Mouse (Mus musculus): ENCODE data around the gene Pacs1. TPM values are rescaled to one million over a fixed set of nuclear protein-coding genes. Genes with fewer than 3 reads are reported as not detected.
"Not testable (repeated sequence)": the region's sequence is repeated elsewhere in the genome, so short reads cannot be mapped to it uniquely, and the experiment has no call there.

Pacs1 gene
- total and polyA plus RNA-seq, 3 experiments = 9.8 to 53.3 (median 39.0) TPM

DNA sequence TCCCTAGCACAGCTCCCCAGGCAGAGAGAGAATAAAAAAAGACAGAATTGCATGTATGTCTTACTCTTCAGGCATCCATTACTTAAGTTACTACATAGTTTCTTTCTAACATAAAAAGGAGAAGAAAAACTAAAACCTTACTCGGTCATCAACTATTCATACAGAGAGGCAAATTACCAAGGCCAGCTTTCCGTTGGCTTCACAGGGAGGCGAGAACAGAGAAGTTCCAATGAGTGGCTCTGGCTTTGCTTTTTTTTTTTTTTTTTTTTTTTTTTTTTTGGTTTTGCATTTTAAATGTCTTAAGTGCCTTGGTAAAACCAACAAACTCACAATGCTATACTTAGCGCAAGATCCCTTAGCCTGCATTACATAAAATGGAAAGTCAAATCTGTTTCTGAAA lies 40.2 kb downstream of the Pacs1 start:
- H3K4me3 ChIP-seq (ENCODE audit: low read depth, low read length) = no peak overlapping the region
- no peak for DNase-seq (ENCODE audit: low spot score)
- no peak for ATAC-seq (ENCODE audit: extremely low read depth, insufficient number of reproducible peaks, low FRiP score, poor library complexity, severe bottlenecking)
- TF ChIP-seq POLR2AphosphoS5 (IDR thresholded peaks at IDR 0.05; ENCODE audit: insufficient replicate concordance, low read depth, low read length) = no peak
- no peak for TF ChIP-seq GATA1 (IDR thresholded peaks at IDR 0.05; ENCODE audit: borderline replicate concordance, low read length)
- TF ChIP-seq TAL1 (conservative IDR thresholded peaks at IDR 0.05; ENCODE audit: low read depth, low read length) = no peak
- TF ChIP-seq GATA2 (IDR thresholded peaks at IDR 0.05; ENCODE audit: borderline replicate concordance, low read depth, low read length) = no peak
- TF ChIP-seq CTCF (IDR thresholded peaks at IDR 0.05; ENCODE audit: low read depth, low read length) = no peak
- H3K27me3 ChIP-seq (ENCODE audit: insufficient read depth, low read length) = no peaks in the 10 kb centered on the region
- H3K36me3 ChIP-seq (replicated peaks) = peaks cover 3% of the 10 kb centered on the region
- no peaks in the 10 kb centered on the region for H3K9me3 ChIP-seq (replicated peaks)
- 0 out of 2 replicates have a peak, but pooled peaks cover 2% of the 10 kb centered on the region for H3K4me1 ChIP-seq (ENCODE audit: insufficient read depth, low read depth, low read length)

DNA sequence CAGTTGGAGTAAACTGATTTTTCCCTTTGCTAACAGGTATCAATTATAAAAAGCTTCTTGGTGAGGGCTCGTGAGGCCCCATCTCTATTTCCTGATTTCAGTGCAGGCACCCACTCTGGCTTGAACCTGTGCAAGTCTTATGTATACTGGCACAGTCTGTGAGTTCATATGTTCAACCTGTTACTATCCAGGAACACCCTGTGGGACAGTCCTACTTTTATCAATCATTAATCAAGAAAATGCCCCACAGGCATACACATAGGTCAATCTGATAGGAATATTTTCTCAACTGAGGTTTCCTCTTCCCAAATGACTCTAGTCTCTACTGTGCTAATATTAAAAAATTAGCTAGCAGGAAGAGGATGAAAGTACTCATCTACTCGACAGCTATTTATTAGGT lies 42.8 kb downstream of the Pacs1 start:
- H3K27me3 ChIP-seq (ENCODE audit: insufficient read depth, low read length) = no peaks in the 10 kb centered on the region

GRCm38 (mm10) chr19:5224624-5225023 lies 48.3 kb downstream of the Pacs1 start:
- H3K4me3 ChIP-seq (ENCODE audit: low read depth, low read length) = no peak overlapping the region
- ATAC-seq (ENCODE audit: extremely low read depth, insufficient number of reproducible peaks, low FRiP score, poor library complexity, severe bottlenecking) = no peak
- DNase-seq (ENCODE audit: low spot score) = no peak
- H3K36me3 ChIP-seq (replicated peaks) = peaks cover 25% of the 10 kb centered on the region
- TF ChIP-seq GATA2 (IDR thresholded peaks at IDR 0.05; ENCODE audit: borderline replicate concordance, low read depth, low read length) (no peak), CTCF (IDR thresholded peaks at IDR 0.05; ENCODE audit: low read depth, low read length) (no peak), GATA1 (IDR thresholded peaks at IDR 0.05; ENCODE audit: borderline replicate concordance, low read length) (no peak), POLR2AphosphoS5 (IDR thresholded peaks at IDR 0.05; ENCODE audit: insufficient replicate concordance, low read depth, low read length) (no peak), TAL1 (conservative IDR thresholded peaks at IDR 0.05; ENCODE audit: low read depth, low read length) (no peak)
- no peaks in the 10 kb centered on the region for H3K27me3 ChIP-seq (ENCODE audit: insufficient read depth, low read length)
- H3K9me3 ChIP-seq (replicated peaks) = no peaks in the 10 kb centered on the region
- no peaks in the 10 kb centered on the region; the same call in 1 of the 2 replicates for H3K4me1 ChIP-seq (ENCODE audit: insufficient read depth, low read depth, low read length)

More for the DNA sequence above, 42.8 kb downstream of the Pacs1 start:
- H3K9me3 ChIP-seq (replicated peaks) = no peaks in the 10 kb centered on the region
- no peak for ATAC-seq (ENCODE audit: extremely low read depth, insufficient number of reproducible peaks, low FRiP score, poor library complexity, severe bottlenecking)
- no peak for TF ChIP-seq TAL1 (conservative IDR thresholded peaks at IDR 0.05; ENCODE audit: low read depth, low read length)
- TF ChIP-seq POLR2AphosphoS5 (IDR thresholded peaks at IDR 0.05; ENCODE audit: insufficient replicate concordance, low read depth, low read length) = no peak
- no peak for TF ChIP-seq GATA1 (IDR thresholded peaks at IDR 0.05; ENCODE audit: borderline replicate concordance, low read length)
- TF ChIP-seq CTCF (IDR thresholded peaks at IDR 0.05; ENCODE audit: low read depth, low read length) = no peak
- TF ChIP-seq GATA2 (IDR thresholded peaks at IDR 0.05; ENCODE audit: borderline replicate concordance, low read depth, low read length) = no peak
- no peak for DNase-seq (ENCODE audit: low spot score)
- peaks cover 10% of the 10 kb centered on the region for H3K36me3 ChIP-seq (replicated peaks)
- no peak overlapping the region for H3K4me3 ChIP-seq (ENCODE audit: low read depth, low read length)
- 0 out of 2 replicates have a peak, but pooled peaks cover 2% of the 10 kb centered on the region for H3K4me1 ChIP-seq (ENCODE audit: insufficient read depth, low read depth, low read length)

DNA sequence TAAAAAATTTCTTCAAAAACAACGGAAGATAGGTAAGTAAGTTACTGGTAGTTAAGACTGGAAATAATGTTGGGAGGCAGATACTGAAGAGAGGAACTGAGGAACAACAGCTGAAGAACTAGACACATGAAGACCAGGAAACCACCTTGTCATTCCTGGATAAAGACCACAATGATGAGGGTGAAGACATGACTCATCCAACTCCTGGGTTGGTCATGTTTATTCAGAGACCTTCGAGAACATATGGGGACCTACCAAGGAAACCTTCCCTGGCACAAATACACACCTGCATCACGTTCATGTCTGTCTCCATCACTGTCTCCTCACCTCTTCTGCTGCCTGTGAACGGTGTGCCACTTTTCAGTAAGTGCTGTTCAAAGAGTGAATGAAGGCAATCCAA lies 48.8 kb downstream of the Pacs1 start:
- Histone ChIP-seq H3K4me3 (ENCODE audit: low read depth, low read length) (no peak overlapping the region), H3K27me3 (ENCODE audit: insufficient read depth, low read length) (no peaks in the 10 kb centered on the region), H3K36me3 (replicated peaks) (peaks cover 25% of the 10 kb centered on the region), H3K4me1 (ENCODE audit: insufficient read depth, low read depth, low read length) (no peaks in the 10 kb centered on the region; the same call in 1 of the 2 replicates), H3K9me3 (replicated peaks) (no peaks in the 10 kb centered on the region)
- no peak for DNase-seq (ENCODE audit: low spot score)
- TF ChIP-seq GATA2 (IDR thresholded peaks at IDR 0.05; ENCODE audit: borderline replicate concordance, low read depth, low read length) (no peak), GATA1 (IDR thresholded peaks at IDR 0.05; ENCODE audit: borderline replicate concordance, low read length) (no peak), TAL1 (conservative IDR thresholded peaks at IDR 0.05; ENCODE audit: low read depth, low read length) (no peak), POLR2AphosphoS5 (IDR thresholded peaks at IDR 0.05; ENCODE audit: insufficient replicate concordance, low read depth, low read length) (no peak), CTCF (IDR thresholded peaks at IDR 0.05; ENCODE audit: low read depth, low read length) (no peak)
- ATAC-seq (ENCODE audit: extremely low read depth, insufficient number of reproducible peaks, low FRiP score, poor library complexity, severe bottlenecking) = no peak

DNA sequence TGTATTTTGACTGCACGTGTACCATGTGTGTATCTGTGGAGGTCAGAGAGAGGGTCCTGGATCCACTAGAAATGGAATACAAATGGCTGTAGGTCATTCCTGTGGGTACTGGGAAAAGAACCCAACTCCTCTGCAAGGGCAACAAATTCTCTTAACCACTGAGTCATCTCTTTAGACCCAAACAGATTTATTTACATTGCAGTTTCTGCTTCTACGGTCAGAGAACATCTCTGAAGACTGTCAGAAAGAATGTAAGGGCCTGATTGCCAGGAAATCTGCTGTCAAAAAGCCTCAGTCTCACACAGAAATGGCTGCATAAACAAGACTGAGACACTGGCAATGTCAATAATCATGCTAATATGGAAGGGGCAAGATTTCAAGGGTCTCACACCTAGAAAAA lies 51.0 kb downstream of the Pacs1 start:
- ATAC-seq (ENCODE audit: extremely low read depth, insufficient number of reproducible peaks, low FRiP score, poor library complexity, severe bottlenecking) (no peak), DNase-seq (ENCODE audit: low spot score) (no peak)
- H3K27me3 ChIP-seq (ENCODE audit: insufficient read depth, low read length) = no peaks in the 10 kb centered on the region
- TF ChIP-seq GATA1 (IDR thresholded peaks at IDR 0.05; ENCODE audit: borderline replicate concordance, low read length) = no peak
- H3K36me3 ChIP-seq (replicated peaks) = peaks cover 24% of the 10 kb centered on the region
- no peaks in the 10 kb centered on the region; the same call in 1 of the 2 replicates for H3K4me1 ChIP-seq (ENCODE audit: insufficient read depth, low read depth, low read length)
- no peak overlapping the region for H3K4me3 ChIP-seq (ENCODE audit: low read depth, low read length)
- H3K9me3 ChIP-seq (replicated peaks) = no peaks in the 10 kb centered on the region

- H3K9me3 ChIP-seq (replicated peaks); DNase-seq (ENCODE audit: low spot score); H3K4me3 ChIP-seq (ENCODE audit: low read depth, low read length); ATAC-seq (ENCODE audit: extremely low read depth, insufficient number of reproducible peaks, low FRiP score, poor library complexity, severe bottlenecking); H3K4me1 ChIP-seq (ENCODE audit: insufficient read depth, low read depth, low read length); H3K27me3 ChIP-seq (ENCODE audit: insufficient read depth, low read length): not testable (repeated sequence)
- H3K36me3 ChIP-seq (replicated peaks) = peaks cover 22% of the 10 kb centered on the region
Observed at GRCm38 (mm10) chr19:5221219-5221723, 51.6 kb downstream of the Pacs1 start.

DNA sequence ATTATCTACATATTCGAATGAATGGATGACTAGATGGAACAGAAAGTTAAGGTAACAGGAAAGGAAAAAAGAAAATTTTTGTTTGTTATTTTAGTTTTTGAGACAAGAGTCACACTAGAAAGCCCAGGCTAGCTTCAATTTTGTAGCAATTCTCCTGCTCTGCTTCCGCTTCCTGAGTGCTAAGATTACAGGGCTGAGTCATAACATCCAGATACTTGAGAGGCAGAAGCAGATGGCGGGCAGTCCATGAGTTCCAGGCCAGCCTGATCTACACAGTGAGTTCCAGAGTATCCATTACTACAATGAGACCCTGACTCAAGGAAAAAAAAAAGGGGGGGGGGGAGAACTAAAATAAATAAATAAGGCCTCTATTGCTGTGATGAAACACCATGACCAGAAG lies 52.5 kb downstream of the Pacs1 start:
- Histone ChIP-seq H3K27me3 (ENCODE audit: insufficient read depth, low read length) (no peaks in the 10 kb centered on the region), H3K36me3 (replicated peaks) (peaks cover 20% of the 10 kb centered on the region), H3K9me3 (replicated peaks) (no peaks in the 10 kb centered on the region), H3K4me3 (ENCODE audit: low read depth, low read length) (no peak overlapping the region), H3K4me1 (ENCODE audit: insufficient read depth, low read depth, low read length) (no peaks in the 10 kb centered on the region; the same call in 1 of the 2 replicates)
- TF ChIP-seq CTCF (IDR thresholded peaks at IDR 0.05; ENCODE audit: low read depth, low read length) (no peak), GATA2 (IDR thresholded peaks at IDR 0.05; ENCODE audit: borderline replicate concordance, low read depth, low read length) (no peak), POLR2AphosphoS5 (IDR thresholded peaks at IDR 0.05; ENCODE audit: insufficient replicate concordance, low read depth, low read length) (no peak), TAL1 (conservative IDR thresholded peaks at IDR 0.05; ENCODE audit: low read depth, low read length) (no peak), GATA1 (IDR thresholded peaks at IDR 0.05; ENCODE audit: borderline replicate concordance, low read length) (no peak)
- ATAC-seq (ENCODE audit: extremely low read depth, insufficient number of reproducible peaks, low FRiP score, poor library complexity, severe bottlenecking) (no peak), DNase-seq (ENCODE audit: low spot score) (no peak)

Data from G1E (cell line).